Mouse (Mus musculus) ZHBTc4 (cell line): ENCODE measurements at regions not wholly inside any gene's neighbourhood (a gene's known extent, or its start where the extent isn't known, plus 50 kb on each side); places are given as distances from the start of the nearest gene placed in this dataset.

Experiments
- DNase-seq: peaks from one replicate; pipeline ENCODE4 v3.0.0-alpha.2; 2011; ENCODE audit warnings: low read depth, low spot score

- no peak for DNase-seq
These were observed 115.6 kb upstream of the Cdh6 start for GRCm38 (mm10) chr15:13289064-13289463.

- DNase-seq: no peak
These were observed 114.4 kb upstream of the Cdh6 start for GRCm38 (mm10) chr15:13287878-13288277.

GRCm38 (mm10) chr15:13285355-13285754, 111.9 kb upstream of the Cdh6 start:
- DNase-seq: no peak

GRCm38 (mm10) chr15:13284219-13284618, 110.7 kb upstream of the Cdh6 start:
- DNase-seq: no peak

- DNase-seq: no peak
These were observed 109.6 kb upstream of the Cdh6 start for GRCm38 (mm10) chr15:13283106-13283505.

- DNase-seq: no peak
These were observed 103.4 kb upstream of the Cdh6 start for GRCm38 (mm10) chr15:13276909-13277235.

- no peak for DNase-seq
These were observed 102.9 kb upstream of the Cdh6 start for GRCm38 (mm10) chr15:13276225-13276908.

- no peak for DNase-seq
These were observed 101.9 kb upstream of the Cdh6 start for GRCm38 (mm10) chr15:13275326-13275725.

GRCm38 (mm10) chr15:13274366-13275067, 101.0 kb upstream of the Cdh6 start:
- DNase-seq: no peak

- no peak for DNase-seq
These were observed 72.7 kb upstream of the Cdh6 start for GRCm38 (mm10) chr15:13246053-13246696.

- no peak for DNase-seq
These were observed 70.8 kb upstream of the Cdh6 start for GRCm38 (mm10) chr15:13244306-13244705.

GRCm38 (mm10) chr15:13243561-13243960, 70.1 kb upstream of the Cdh6 start:
- DNase-seq: no peak

GRCm38 (mm10) chr15:13240931-13241330, 67.5 kb upstream of the Cdh6 start:
- DNase-seq: no peak

- DNase-seq: no peak
These were observed 63.5 kb upstream of the Cdh6 start for GRCm38 (mm10) chr15:13236869-13237507.

- DNase-seq: no peak
These were observed 59.2 kb upstream of the Cdh6 start for GRCm38 (mm10) chr15:13232567-13233259.

- no peak for DNase-seq
These were observed 58.1 kb upstream of the Cdh6 start for GRCm38 (mm10) chr15:13231550-13231949.

- DNase-seq: no peak
These were observed 54.6 kb upstream of the Cdh6 start for GRCm38 (mm10) chr15:13228125-13228524.
